Mouse (Mus musculus) left cerebral cortex, adult 11 months (tissue): Measurements from ENCODE around the gene Rptor.

Source experiments
- DNase-seq: peaks from one replicate; pipeline ENCODE4 v3.0.0; 2022; ENCODE audit warnings: low spot score

The Rptor gene

GRCm38 (mm10) chr11:119785661-119786384, 183.1 kb downstream of the Rptor start:
- DNase-seq: no peak

- no peak for DNase-seq
Measured at GRCm38 (mm10) chr11:119786385-119786880, 183.7 kb downstream of the Rptor start.

- no peak for DNase-seq
Measured at GRCm38 (mm10) chr11:119788488-119788887, 185.8 kb downstream of the Rptor start.

GRCm38 (mm10) chr11:119788919-119789713, 186.4 kb downstream of the Rptor start:
- DNase-seq: no peak

DNA sequence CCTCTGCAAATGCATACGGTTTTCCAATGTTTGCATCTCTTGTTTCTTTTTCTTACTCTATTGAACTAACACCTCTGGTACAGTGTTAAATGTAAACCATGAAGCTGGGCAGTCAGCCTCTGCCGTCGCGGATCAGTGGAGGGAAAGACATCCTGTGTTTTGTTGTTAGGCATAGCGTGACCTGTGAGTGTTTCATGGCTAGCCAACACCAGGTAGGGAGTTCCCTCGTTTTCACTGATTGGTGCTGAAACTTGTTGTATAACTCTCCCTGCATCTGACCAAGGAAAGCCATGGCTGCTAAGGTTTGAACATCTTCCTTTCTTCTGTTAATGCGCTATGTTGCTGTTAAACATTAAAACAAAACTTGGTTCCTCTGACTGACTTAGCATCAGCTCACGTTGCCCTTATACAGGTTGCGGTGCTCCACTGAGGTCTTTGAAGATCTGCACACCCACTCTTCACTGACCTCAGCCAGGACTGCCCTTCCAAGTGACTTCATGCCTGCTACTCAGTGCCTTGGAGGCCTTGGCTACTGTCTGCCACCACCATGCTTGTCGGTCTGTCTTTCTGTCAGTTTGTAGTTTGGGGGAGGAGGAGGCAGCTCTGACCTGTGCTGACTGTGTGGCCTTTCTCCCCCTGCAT, 189.3 kb downstream of the Rptor start:
- DNase-seq: no peak

DNA sequence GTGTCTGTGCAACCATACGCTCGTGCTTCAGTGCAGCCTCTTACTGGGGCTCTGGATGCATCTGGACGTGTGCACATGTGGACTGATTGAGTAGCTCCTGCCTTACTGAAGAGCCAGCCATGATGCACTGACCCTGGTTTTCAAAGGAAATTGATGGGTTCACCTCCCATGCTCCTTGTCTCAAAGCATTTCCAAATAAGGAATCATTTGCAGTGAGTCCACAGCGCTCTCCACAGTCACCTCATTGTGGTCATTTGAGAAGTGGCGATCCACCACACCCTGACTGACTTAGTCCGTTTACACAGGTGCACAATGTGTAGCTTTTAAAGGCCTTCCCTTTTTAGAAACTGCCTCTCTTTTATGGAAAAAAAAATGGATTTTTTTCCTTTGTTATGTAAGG, 190.7 kb downstream of the Rptor start:
- no peak for DNase-seq

GRCm38 (mm10) chr11:119794020-119794419, 191.3 kb downstream of the Rptor start:
- DNase-seq: no peak

- DNase-seq: peak; percentile 60
Measured at GRCm38 (mm10) chr11:119794671-119795070, 192.0 kb downstream of the Rptor start.

GRCm38 (mm10) chr11:119796406-119796805, 193.7 kb downstream of the Rptor start:
- peak; percentile 75 for DNase-seq

GRCm38 (mm10) chr11:119796846-119797245, 194.1 kb downstream of the Rptor start:
- DNase-seq: no peak

- DNase-seq: no peak
Measured at GRCm38 (mm10) chr11:119799536-119799935, 196.8 kb downstream of the Rptor start.

- DNase-seq: no peak
Measured at GRCm38 (mm10) chr11:119801855-119802254, 199.2 kb downstream of the Rptor start.

GRCm38 (mm10) chr11:119802947-119803346, 200.2 kb downstream of the Rptor start:
- no peak for DNase-seq

- no peak for DNase-seq
Measured at GRCm38 (mm10) chr11:119804392-119804791, 201.7 kb downstream of the Rptor start.

- DNase-seq: no peak
Measured at GRCm38 (mm10) chr11:119805112-119805750, 202.5 kb downstream of the Rptor start.

- no peak for DNase-seq
Measured at GRCm38 (mm10) chr11:119806539-119806938, 203.8 kb downstream of the Rptor start.

GRCm38 (mm10) chr11:119807431-119808031, 204.8 kb downstream of the Rptor start:
- no peak for DNase-seq

DNA sequence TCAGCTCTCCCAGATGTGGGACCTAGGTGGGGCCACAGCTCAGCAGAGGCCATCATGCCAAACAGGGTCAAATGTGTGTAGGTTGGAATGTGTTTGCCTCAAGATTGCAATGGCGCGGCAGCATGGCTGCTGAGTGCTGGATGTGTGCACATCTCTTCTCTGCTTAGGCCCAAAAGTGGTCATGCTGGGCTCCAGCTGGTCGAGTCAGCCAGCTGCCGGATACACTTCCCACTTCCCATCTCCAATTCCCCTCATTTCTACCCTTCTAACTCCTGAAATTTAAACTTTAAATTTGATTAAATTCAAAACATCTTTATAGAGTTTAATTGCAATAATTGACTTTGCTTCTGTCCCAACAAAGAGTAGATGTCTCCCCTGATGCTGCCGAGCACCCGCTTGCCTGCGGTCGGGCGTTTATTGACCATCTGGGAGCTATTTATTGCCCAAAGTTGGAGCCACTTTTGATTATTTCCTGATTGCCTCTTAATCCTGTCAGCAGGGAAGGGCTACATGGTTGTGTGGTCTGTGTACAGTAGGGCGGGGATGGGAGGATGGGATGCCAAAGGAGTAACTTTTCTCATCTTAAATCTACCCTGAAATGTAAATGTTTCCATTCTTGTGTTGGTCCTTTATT, 206.1 kb downstream of the Rptor start:
- DNase-seq: no peak

GRCm38 (mm10) chr11:119809309-119809708, 206.6 kb downstream of the Rptor start:
- DNase-seq: no peak

DNA sequence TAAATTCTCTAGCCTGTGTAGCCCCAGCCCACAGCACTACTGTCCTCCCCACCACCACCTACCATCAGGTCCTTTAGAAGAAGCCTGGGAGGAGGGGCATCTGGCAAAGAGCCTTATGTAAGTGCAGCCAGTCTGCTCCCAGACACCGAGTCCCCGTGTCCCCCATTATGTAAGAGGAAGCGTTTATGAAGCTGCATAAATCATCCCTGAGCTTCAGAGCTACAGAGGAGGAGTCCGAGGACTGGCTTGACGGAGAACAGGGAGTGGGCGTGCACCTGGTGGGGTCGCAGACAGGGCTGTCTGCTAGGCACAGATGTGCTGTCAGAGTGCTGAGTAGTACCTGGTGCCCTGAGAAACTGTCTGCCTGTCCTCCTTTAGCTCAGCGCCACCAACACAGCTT, 208.3 kb downstream of the Rptor start:
- DNase-seq: peak; percentile 75

DNA sequence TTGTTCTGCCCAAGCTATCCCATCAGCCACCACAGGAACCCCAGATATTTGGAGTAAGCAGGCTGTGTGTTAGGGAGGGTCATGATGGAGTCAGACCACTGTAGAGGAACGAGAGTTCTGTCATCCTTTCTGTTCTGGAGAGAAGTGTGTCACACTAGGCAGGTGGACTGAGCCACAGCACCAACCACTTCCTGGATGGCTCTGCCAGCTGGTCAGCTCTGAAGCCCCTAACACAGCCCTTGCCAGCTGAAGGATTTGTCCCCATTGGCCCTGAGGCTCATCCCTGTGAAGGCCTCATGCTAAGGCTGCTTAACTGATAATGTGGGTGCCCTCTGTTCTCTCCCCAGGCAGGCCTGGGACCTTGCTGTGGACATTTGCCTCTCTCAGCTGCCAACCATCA, 208.9 kb downstream of the Rptor start:
- DNase-seq: no peak
